Mouse (Mus musculus) cerebellum, postnatal 25 days (tissue): Measurements from ENCODE around the gene Zfp871.
"Not testable (repeated sequence)": the region's sequence is repeated elsewhere in the genome, so short reads cannot be mapped to it uniquely, and the experiment has no call there.

ENCODE experiments used
- DNase-seq, 2 experiments: peaks; one replicate each; pipeline ENCODE4 v3.0.0; 2021; ENCODE audit warnings: mixed read lengths in 2 of 2

Gene Zfp871

GRCm38 (mm10) chr17:32729029-32729428 is 59.1 kb downstream of the Zfp871 start:
- no peak for DNase-seq

- DNase-seq: not testable (repeated sequence)
Observed at GRCm38 (mm10) chr17:32726360-32726759, 61.7 kb downstream of the Zfp871 start.

- no peak for DNase-seq
Observed at GRCm38 (mm10) chr17:32722771-32723170, 65.3 kb downstream of the Zfp871 start.

GRCm38 (mm10) chr17:32722151-32722550 is 65.9 kb downstream of the Zfp871 start:
- not testable (repeated sequence) for DNase-seq
